Mouse (Mus musculus) liver, postnatal 0 days (tissue): Measurements from ENCODE around the gene Tsacc.

Experiments used
- CTCF ChIP-seq: sonication (generic); IDR thresholded peaks from 2 replicates; pipeline ENCODE4 v1.5.1; 2016; ENCODE audit warnings: antibody characterized with exemption, low read depth
- EP300 ChIP-seq: IDR thresholded peaks from 2 replicates; pipeline ENCODE4 v1.6.1; 2016; ENCODE audit warnings: antibody characterized with exemption, low read depth, mild to moderate bottlenecking

GRCm38 (mm10) chr3:88247666-88248065, 49.1 kb downstream of the Tsacc start:
- no peak for TF ChIP-seq CTCF
- no peak for TF ChIP-seq EP300
